Mouse (Mus musculus) frontal cortex, postnatal 25 days (tissue): ENCODE measurements at regions not wholly inside any gene's neighbourhood (a gene's known extent, or its start where the extent isn't known, plus 50 kb on each side); places are given as distances from the start of the nearest gene placed in this dataset.

ENCODE experiments used
- DNase-seq, 2 experiments: peaks; one replicate each; pipeline ENCODE4 v3.0.0; 2022; ENCODE audit warnings: low spot score in 2 of 2

GRCm38 (mm10) chr1:51644399-51644798 is 166.2 kb upstream of the Nabp1 start:
- peak; percentile 78 to 80 for DNase-seq

- DNase-seq = no peak
Measured at GRCm38 (mm10) chr1:51643640-51644039, 165.4 kb upstream of the Nabp1 start.

GRCm38 (mm10) chr1:51638519-51639302 is 160.5 kb upstream of the Nabp1 start:
- no peak for DNase-seq

GRCm38 (mm10) chr1:51635881-51636515 is 157.8 kb upstream of the Nabp1 start:
- DNase-seq = no peak

- no peak for DNase-seq
Measured at GRCm38 (mm10) chr1:51633795-51634194, 155.6 kb upstream of the Nabp1 start.

- DNase-seq = no peak
Measured at GRCm38 (mm10) chr1:51632851-51633250, 154.6 kb upstream of the Nabp1 start.

GRCm38 (mm10) chr1:51629848-51630247 is 151.6 kb upstream of the Nabp1 start:
- DNase-seq = no peak

- DNase-seq = no peak
Measured at GRCm38 (mm10) chr1:51628137-51628793, 150.0 kb upstream of the Nabp1 start.

- no peak for DNase-seq
Measured at GRCm38 (mm10) chr1:51626303-51626702, 148.1 kb upstream of the Nabp1 start.

GRCm38 (mm10) chr1:51625079-51625478 is 146.9 kb upstream of the Nabp1 start:
- no peak for DNase-seq

GRCm38 (mm10) chr1:51624551-51624950 is 146.3 kb upstream of the Nabp1 start:
- no peak for DNase-seq

- no peak for DNase-seq
Measured at GRCm38 (mm10) chr1:51622986-51623385, 144.8 kb upstream of the Nabp1 start.

- no peak for DNase-seq
Measured at GRCm38 (mm10) chr1:51622181-51622862, 144.1 kb upstream of the Nabp1 start.

- DNase-seq = no peak
Measured at GRCm38 (mm10) chr1:51621062-51621461, 142.8 kb upstream of the Nabp1 start.

- no peak for DNase-seq
Measured at GRCm38 (mm10) chr1:51617502-51618251, 139.5 kb upstream of the Nabp1 start.

GRCm38 (mm10) chr1:51616091-51616490 is 137.9 kb upstream of the Nabp1 start:
- DNase-seq = no peak

GRCm38 (mm10) chr1:51615523-51615922 is 137.3 kb upstream of the Nabp1 start:
- DNase-seq = peak; percentile 38 to 39

GRCm38 (mm10) chr1:51614700-51615099 is 136.5 kb upstream of the Nabp1 start:
- no peak for DNase-seq

- DNase-seq = no peak
Measured at GRCm38 (mm10) chr1:51609295-51609694, 131.1 kb upstream of the Nabp1 start.

- DNase-seq = no peak
Measured at GRCm38 (mm10) chr1:51607437-51607855, 129.2 kb upstream of the Nabp1 start.

- no peak for DNase-seq
Measured at GRCm38 (mm10) chr1:51602071-51602470, 123.8 kb upstream of the Nabp1 start.
